Mouse (Mus musculus) gastrocnemius, postnatal 36 days (tissue): ENCODE results near the gene Abi1. TPM values are rescaled to one million over a fixed set of nuclear protein-coding genes. Genes with fewer than 3 reads are reported as not detected.

ENCODE experiments used
- total RNA-seq, 2 experiments: library from RNA; stranded (reverse); gene quantifications; 2 replicates each; pipeline ENCODE4 v1.2.3; 2021

The Abi1 gene
- total RNA-seq, 2 experiments from 2014 or later: 14.6 to 15.7 TPM

Other genes starting within 250 kb of the Abi1 start
- gene Pdss1, start 144.7 kb downstream of the Abi1 start, total RNA-seq: 10 to 100 TPM; 12.4 to 12.5 TPM
- gene Acbd5, start 27.9 kb upstream of the Abi1 start, total RNA-seq: 10 to 100 TPM; 22.1 to 24.2 TPM
- gene Mastl, start 115.8 kb upstream of the Abi1 start, total RNA-seq: under 1 TPM; 0.20 to 0.28 TPM
- 10 to 100 TPM; 54.5 to 55.8 TPM for gene Yme1l1, start 116.1 kb upstream of the Abi1 start, total RNA-seq
- not detected for gene 4931423N10Rik, start 167.2 kb upstream of the Abi1 start, total RNA-seq